Mouse (Mus musculus) liver, embryonic 14 days (tissue): ENCODE measurements around the gene Zfp366. TPM values are rescaled to one million over a fixed set of nuclear protein-coding genes. Genes with fewer than 3 reads are reported as not detected.

Source experiments
- polyA plus RNA-seq: library from polyadenylated mRNA; depleted of rRNA; stranded (reverse); fragments of >200 nt; gene quantifications from 2 replicates; pipeline ENCODE4 v1.2.3, GENCODE M21; 2012; rRNA removed

Zfp366 gene
- polyA plus RNA-seq, result 0.40 and 0.56 TPM in 2 replicates

GRCm38 (mm10) chr13:99184155-99184886 lies at the start of gene Zfp366:
Gene Zfp366, plus strand, starts transcription at chr13:99184823.

Other genes starting within 250 kb of the Zfp366 start
- gene 1700024P04Rik, start 200.3 kb upstream of the Zfp366 start, polyA plus RNA-seq, result not detected in 2 replicates
- gene Ptcd2, start 159.9 kb downstream of the Zfp366 start, polyA plus RNA-seq, result 13.2 and 15.7 TPM in 2 replicates
- 14.6 and 17.0 TPM in 2 replicates for gene Mrps27, start 160.0 kb downstream of the Zfp366 start, polyA plus RNA-seq